Mouse (Mus musculus) retina, postnatal 7 days (tissue): ENCODE measurements at regions not wholly inside any gene's neighbourhood (a gene's known extent, or its start where the extent isn't known, plus 50 kb on each side); places are given as distances from the start of the nearest gene placed in this dataset.

Experiments
- DNase-seq: peaks from one replicate; pipeline ENCODE4 v3.0.0-alpha.2; 2012; ENCODE audit warnings: low read depth, low spot score

DNA sequence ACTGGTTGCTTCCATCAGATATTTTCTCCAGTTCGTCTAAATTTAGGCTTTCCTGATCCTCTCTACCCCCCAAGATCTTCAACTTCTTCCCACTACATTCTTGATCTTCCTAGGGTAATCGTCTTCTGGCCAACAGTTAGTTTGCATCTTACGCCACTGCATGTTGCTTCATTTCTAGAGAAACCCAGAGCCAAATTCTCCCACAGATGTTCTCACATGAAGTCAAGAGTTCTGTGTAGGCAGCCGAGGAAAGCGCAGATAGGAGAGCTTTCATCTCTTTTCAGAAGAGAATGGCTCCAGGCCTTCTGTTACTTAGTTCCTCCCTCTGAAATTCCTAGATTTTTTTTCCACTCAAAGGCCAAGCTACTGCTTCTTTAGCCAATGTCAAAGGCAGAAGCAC is 179.9 kb downstream of the Fgf10 start:
- no peak for DNase-seq

DNA sequence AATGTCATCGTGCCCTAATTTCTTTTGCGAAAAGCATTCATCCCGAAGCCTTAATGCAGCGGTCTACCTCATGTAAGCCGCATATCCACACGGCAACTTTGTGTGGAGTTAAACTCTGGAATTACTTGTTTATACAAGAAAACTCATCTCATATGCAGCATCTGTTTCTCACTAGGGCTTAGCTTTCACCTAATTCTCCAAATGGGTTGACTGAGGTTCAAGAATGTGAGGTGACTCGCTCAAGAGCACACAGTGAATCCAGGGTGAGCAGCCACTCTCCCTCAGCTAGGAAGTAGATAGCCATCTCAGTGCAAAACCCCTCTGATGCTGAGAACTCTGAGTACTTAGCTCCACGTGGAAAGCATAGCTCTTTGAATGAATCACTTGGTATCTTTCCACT is 181.1 kb downstream of the Fgf10 start:
- no peak for DNase-seq

DNA sequence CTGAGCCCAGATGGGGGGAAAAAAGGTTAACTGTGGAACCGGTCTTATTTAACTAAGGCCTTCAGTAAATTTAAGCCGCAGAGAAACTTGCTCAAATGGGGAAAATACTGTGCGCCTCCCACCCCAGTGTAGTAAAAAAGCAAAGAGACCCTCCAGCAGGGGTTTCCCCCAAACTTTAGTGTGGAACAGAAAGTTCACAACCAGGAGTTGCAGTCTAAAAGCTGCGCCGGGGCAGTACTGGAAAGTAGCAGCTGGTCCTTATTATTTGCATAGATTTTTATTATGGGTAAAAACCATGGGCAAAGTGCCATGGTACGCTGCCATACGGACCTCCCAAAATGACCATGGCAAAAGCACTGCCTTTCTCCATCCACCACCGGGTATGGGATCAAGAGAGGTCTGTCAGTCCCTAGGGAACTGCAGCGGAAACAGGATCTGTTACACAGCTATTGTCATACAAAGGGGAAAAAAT is 216.8 kb downstream of the Fgf10 start:
- no peak for DNase-seq

DNA sequence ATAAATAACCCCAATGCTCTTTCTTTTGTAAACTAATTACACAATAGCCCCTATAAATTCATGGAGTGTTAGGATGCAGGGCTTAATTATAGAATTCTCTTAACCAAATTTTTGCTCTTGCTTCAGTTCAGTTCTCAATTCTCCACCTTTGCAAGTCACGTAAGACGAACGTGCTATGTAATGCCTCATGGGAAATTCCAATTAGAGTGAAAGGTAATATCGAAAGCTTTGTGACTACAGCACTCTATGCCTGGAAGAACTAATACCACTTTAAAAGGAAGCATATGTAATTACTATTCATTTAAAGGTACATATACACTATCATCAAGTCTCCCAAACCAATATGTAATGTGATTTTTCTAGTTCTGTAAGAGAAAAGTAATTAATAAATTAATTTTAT is 225.5 kb downstream of the Fgf10 start:
- no peak for DNase-seq

DNA sequence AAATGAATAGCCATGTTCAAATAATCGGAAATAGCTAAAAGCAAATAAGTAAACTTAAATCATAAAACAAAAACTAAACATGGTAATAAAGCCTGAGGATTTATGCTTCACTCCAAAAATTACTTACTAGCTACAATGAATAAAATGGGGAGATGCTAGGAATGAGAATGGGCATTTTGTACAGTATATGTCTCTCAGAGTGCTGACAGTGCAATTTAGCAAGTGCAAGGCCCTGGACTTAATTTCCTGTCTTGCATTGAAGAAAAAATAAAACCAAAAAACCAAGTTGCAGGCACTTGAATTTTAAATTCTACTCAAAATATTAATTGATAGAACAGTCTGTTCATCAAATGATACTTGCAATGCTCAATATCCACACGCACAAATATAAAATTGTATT is 232.4 kb downstream of the Fgf10 start:
- no peak for DNase-seq

DNA sequence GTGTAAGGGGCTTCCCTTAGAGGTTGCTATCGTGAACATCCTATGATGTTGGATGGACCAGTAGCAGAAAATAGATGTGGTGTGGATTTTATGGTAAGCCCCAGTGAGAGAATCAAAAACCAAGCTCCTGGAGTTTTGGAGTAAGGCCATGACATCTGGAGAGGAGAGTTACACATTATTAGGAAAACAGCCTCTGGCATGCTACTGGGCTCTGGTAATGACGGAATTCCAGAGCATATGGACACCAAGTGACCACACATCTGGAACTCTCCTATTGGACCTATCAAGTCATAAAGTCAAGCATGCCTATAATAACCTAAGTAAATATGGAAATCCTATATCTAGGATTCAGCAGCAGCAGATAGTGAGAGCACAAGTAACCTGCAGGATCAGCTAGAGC is 240.8 kb downstream of the Fgf10 start:
- DNase-seq, result no peak

DNA sequence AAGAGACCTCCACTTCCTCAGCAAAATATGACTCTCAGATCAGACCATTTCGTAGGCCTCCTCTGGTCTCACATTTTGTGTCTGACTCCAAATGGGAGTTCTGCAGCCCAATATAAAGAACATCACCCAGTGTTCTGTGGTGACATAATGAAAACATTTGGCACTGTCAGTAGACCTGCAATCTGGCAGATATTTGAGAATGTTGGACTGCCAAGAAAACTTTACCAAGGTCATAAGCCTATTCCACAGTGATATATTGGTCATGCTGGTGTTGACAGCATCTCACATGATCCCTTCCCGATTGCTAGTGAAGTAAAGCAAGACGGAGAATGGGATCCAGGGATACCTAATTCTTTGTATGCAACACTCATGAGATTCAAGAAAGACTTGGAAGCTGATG is 271.2 kb downstream of the Fgf10 start:
- no peak for DNase-seq

DNA sequence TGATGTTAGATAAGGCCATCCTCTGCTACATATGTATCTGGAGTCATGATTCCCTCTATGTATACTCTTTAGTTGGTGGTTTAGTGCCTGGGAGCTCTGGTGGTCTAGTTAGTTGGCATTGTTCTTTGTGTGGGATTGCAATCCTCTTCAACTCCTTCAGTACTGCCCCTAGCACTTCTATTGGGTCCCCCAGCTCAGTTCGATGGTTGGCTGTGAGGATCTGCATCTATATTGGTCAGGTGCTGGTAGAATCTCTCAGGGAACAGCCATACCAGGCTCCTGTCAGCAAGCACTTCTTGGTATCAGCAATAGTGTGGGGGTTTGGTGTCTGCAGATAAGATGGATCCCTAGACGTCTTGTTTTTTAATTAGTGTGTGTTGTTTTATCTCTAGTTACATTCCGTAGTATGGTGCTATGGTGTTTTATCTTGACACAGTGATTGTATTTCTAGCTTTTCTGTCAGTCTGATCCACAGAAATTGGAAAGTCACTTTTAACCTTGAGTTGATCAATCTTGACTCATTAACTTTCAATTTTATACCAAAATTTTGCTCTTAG is 296.6 kb downstream of the Fgf10 start:
- no peak for DNase-seq

DNA sequence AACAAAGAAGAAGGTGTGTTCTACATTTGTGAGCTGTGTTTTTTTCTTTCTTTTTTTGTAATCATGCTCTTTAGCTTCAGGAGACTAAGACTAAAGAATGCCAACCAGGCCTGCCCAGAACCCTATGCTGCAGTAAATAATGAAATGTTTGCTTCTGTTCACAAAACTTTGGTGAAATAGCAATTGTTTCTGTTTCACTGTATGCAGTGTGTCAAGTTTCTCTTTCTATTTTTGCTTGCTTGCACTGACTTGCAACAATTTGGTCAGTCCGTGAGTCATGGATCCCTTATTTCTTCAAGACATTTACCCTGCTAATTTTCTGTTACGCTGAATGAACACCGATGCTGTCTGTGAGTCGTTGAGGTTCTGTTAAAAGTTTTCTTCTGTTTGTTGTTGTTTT is 298.1 kb downstream of the Fgf10 start:
- no peak for DNase-seq

DNA sequence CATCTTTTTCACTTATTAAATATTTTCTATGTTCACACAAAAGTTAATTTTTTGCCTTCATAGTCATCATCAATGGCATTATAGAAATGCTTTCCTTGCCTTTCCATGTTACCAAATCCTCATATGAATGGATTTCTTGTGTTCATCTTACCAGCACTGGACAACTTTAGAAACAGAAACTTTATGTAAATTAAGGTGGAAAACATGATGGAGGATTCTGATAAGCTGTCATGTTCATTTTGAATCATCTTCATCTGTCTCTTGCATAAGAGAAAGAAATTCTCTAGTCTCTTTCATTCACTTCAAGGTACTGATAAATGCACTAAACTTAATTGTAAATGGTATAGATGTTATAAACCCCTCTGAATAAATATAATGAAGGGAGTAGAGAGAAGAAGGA is 305.4 kb downstream of the Fgf10 start:
- no peak for DNase-seq

DNA sequence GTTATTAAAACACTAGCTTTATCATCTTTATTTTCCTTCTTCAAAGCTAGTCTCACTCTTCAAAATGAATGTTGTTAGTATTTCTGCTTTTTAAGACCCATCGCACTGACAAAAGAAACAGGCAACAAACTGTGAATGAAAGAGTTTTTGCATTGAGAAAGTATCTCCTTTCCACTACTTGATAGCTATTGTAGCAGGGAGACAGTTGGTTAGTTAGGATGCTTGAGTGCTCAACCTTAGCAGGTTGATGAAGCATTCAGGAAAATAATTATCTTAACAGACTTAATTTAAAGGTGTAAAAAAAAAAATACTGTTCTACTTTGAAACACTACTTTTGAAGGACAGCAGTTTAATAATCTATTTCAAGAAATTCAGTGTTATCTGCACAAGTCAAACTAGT is 305.9 kb downstream of the Fgf10 start:
- DNase-seq, result no peak

DNA sequence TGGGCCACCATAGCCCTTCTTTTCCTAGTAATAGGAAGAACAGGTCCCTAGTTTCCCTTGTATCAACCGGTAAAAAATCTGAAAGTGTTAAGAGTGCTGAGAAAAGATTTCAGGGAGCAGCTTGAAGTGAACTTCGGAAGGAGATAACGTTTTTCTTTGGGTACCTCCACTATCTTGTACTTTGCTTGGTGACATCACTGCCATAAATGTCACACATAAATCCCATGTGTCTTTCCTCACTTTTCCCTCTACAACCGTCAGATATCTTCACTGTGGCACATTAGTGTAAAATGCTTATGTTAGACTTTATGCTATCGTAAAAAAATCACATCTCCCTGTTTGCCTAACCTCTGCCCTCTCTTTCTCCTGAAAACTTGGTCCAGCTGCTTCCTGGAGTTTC is 309.9 kb downstream of the Fgf10 start:
- no peak for DNase-seq

DNA sequence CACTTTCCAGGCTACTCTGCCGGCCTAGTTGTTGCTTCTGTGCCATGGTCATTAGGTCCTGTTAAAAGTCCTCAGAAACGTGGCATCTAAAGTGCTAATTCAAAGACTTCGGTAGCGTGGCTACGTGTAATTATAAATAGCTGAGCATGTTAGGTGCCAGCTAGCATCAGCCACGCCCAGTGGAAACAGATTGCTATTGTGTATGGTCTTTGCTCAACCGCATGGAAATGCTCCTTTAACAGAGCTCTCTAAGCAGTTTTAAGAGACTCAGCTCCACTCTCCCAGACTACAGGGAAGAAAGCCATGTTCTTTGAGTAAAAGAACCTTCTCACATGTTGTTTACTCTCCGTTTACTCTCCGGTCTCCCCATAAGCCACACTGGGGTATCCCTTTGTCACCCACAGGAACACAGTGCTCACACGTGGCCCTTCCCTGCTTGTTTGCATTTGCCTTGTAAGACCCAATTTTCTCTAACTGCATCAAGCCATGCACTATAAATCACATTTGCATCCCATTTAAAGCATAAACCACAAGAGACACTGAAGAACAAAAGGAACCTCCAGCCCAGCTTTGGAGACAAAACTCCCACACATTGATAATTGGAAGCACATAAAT is 311.7 kb downstream of the Fgf10 start:
- no peak for DNase-seq

DNA sequence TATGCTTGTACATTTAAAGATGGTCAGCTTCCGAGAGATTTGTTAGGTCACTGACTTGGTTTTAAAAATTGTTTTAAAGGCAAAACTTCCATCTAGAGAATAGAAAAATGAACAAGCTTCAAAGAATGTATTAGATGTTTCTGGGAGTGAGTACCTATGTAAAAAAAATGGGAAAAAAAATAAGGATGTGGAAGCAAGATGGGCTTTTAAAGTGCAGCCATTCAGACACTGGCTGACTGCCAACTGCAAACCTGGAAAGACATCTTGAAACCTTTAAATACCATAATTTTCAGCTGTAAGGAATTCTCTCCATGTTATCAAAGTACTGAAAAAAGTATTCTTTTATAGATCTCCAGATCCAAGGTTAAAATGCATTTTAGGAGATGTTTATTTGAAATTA is 315.7 kb downstream of the Fgf10 start:
- DNase-seq, result no peak

DNA sequence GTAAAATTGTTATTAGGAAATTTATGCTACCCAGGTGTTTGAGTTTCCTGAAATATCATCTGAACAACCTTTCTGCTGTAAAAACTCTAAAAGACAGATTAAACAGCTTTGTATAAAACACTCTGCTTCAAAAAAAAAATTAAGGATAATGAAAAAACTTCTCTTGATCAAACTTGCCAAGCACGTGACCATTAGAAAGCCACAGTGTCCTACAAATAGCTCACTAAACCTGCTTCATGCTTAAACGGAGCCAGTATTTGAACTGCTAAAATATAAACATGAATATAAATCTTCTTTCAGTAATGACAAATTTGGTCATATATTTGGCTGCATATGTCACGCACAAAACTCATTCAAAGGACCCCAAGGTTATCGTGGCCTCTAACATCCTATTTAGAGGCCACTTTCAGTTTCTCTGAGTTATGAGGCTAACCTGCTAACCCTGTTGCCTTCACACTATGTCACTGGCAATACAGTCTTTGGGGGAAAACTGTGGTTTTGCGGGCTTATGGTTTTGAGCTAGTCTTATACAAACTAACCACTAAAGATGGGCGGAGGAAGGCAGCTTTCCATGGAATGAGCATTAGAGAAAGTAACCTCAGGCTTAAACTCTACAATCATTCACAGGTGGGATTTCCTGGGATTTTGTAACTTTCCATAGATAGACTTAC is 355.8 kb downstream of the Fgf10 start:
- no peak for DNase-seq

DNA sequence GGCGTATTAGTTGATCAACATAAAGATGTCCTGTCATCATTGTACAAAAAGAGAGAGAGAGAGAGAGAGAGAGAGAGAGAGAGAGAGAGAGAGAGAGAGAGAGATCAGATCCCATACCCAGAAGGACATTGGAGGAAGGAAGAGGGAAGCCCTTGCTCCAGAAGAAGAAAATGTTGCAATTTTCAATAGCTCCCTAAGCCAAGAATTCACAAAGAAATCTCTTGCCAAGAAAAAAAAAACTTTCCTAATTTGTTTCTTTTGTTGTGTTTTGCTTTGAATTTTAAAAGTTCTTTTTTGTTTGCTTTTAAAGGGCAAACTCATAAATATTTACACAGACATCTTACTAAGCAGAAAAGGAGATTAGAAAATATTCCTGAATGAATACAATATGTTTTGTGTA is 370.0 kb downstream of the Fgf10 start:
- DNase-seq, result no peak

DNA sequence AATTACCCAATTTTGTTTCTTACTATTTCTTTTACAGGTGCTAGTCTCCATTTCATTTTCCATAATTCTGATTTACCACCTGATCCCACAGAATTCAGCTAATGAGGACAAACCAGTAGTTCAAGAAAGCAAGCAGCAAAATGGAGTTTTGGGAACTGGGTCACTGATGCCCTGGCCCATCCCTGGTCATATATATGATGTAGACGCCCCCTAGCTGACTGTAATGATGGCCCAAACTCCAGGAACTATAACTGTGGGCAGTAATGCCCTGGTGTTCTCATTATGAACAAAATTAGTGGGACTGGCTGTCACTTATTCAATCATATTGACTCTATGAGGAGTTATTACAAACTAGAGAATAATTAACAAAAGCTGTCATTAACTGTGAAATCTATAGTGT is 375.5 kb downstream of the Fgf10 start:
- no peak for DNase-seq

DNA sequence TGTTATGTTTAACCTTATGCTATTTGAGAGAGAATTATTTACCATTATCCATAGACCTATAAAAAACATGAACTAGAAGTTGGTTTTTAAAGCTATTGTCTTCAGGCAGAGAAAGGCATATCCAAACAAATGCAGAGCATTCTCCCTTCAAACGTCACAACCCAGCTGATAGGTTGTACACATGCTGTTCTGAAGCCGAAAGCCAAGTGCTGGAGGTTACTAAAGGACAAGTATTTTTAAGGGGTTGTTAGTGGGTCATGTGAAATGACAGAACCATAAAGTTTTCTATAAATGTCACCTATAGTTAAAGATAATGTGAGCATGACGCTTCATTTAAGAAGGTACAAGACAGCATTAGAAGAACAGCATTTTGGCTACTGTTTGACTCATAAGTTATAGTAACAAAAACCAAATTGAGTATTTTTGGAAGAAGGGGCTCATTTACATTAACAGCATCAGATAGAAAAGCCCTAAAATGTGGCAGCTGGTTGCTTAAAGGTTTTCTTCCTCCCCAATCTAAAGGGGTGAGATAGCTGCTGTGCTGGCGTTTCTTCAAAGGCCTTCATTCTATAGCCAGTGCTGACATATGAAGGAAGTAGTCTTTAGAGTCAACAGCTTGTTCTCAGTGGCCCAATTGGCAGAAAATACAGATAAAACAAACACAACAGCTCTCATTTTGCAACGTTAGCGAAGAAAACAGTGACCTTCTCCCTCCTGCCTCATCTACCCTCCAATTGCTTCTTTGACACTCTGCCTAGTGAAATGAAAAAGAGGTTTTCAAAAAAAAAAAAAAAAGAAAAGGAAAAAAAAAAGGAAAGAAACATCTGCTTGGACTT is 359.4 kb upstream of the Paip1 start:
- no peak for DNase-seq

DNA sequence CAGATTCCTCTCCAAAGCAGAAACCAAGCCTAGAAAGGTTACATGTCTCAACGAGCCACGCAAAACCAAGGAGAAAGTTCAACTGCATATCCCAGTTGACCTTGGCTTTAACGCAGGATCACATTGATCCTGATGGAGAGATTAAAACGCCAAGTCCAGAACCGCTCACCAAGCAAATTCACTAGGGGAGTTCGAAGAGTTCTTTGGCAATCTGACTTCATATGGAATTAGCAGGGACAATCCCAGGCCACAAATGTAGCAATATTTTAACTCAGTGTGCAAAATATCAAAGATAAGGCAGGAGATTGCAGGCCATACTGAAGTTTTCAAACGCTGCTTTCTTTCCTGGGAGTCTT is 358.8 kb upstream of the Paip1 start:
- no peak for DNase-seq

DNA sequence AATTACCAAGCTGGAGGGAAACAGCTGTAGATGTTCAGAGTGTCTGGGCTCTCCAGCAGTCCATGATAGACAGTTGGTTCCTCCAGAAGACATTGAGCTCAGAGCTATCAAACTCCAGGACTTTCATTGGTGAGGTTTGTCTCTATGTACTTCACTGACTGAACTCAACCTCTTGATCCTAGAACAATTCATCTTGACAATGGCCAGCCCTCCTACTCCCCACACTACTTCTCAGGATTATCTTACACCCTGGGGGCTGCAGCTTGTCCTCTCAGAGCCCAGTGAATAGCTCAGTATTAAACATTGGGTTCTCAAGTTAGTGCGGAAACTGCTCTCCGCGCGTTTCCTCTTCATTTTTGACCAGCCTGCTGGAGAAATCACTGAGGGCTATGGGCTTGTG is 349.2 kb upstream of the Paip1 start:
- no peak for DNase-seq

DNA sequence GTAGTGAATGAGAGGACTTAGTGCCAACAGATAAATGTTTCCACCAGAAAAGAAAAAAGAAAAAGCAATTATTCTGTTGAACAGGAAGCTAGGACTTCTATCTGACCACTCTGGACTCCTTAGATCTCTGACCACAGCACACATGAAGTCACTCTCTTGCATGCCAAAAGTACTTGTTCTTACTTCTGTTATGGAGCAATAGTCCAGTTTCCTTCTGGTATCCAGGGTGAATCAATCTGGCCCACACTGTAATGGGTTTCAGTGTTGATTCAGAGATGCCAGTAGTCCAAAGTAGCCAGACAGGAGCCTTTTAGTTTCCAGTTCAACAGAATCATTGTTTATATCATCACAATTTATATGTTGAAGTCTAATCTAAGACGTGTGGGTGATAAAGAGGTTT is 346.7 kb upstream of the Paip1 start:
- DNase-seq, result no peak

DNA sequence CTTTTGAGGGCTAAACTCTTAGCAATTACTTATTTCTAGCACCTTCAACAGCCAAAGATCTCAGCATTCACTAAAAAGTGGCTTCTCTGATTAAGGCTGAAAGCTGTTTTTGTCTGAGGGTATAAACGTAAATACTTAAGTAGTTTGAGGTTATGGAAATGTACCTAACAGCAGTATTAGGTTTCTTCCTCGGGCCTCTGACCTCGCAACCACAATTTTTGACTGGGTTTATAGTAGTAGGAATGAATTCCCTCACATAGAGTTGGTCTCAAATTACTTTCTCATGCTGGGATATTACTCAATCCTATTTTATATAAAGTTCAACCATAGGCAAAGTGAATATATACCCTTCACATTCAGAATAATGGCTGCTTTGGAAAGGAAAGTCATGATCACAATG is 310.5 kb upstream of the Paip1 start:
- DNase-seq, result no peak

DNA sequence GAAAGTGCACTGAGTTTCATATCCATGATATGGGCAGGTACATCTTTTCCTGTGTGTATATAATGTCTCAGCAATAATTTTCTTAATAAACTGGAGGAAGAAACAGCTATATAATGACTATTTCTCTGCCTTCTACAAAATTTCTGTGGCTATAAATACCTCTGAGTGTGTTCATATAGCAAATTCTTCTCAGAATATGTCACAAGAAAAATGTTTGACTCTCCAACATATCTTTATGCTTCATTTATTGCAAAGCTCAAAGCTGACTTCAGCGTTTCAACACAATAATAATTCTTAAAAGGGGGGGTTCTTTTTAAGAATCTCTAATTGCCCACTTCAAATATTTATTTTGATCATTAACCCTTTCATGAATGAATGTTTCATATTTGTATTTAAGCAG is 310.0 kb upstream of the Paip1 start:
- no peak for DNase-seq
